Mouse (Mus musculus): ENCODE results near the gene Tm9sf1. TPM values are rescaled to one million over a fixed set of nuclear protein-coding genes. Genes with fewer than 3 reads are reported as not detected.

Gene Tm9sf1
- polyA plus RNA-seq, 1 experiment from 2014 or later = 67.2 TPM

- Histone ChIP-seq H3K4me3 (no peak overlapping the region), H3K36me3 (peaks cover 80% of the 10 kb centered on the region), H3K27me3 (no peaks in the 10 kb centered on the region), H3K4me2 (replicated peaks) (no peak overlapping the region), H3K9me3 (no peaks in the 10 kb centered on the region), H3K27ac (replicated peaks) (no peak overlapping the region), H3K9ac (replicated peaks) (no peak overlapping the region), H3K4me1 (0 out of 2 replicates have a peak, but pooled peaks cover under 1% of the 10 kb centered on the region)
- WGBS = 93% methylated on average over 21 of the region's 21 CpGs
- ATAC-seq (replicated peaks) = no peak
These were observed 44.9 kb downstream of the Tm9sf1 start for GRCm38 (mm10) chr14:55598521-55599390.

- Histone ChIP-seq H3K4me2 (replicated peaks) (no peak overlapping the region), H3K9me3 (no peaks in the 10 kb centered on the region), H3K27ac (replicated peaks) (no peak overlapping the region), H3K4me1 (peaks cover 19% of the 10 kb centered on the region), H3K4me3 (no peak overlapping the region), H3K36me3 (peaks cover 58% of the 10 kb centered on the region), H3K9ac (replicated peaks) (no peak overlapping the region), H3K27me3 (no peaks in the 10 kb centered on the region)
- no peak for ATAC-seq (replicated peaks)
- 78% methylated on average over 13 of the region's 13 CpGs for WGBS
These were observed 47.4 kb downstream of the Tm9sf1 start for GRCm38 (mm10) chr14:55596036-55596690.

GRCm38 (mm10) chr14:55592226-55592625 is 51.4 kb downstream of the Tm9sf1 start:
- Histone ChIP-seq H3K9ac (replicated peaks) (peak overlapping the region; percentile 80), H3K36me3 (peaks cover 26% of the 10 kb centered on the region), H3K4me2 (replicated peaks) (peak overlapping the region; percentile 96), H3K4me1 (peaks cover 34% of the 10 kb centered on the region), H3K9me3 (no peaks in the 10 kb centered on the region), H3K4me3 (peak overlapping the region; percentile 68), H3K27ac (replicated peaks) (peak overlapping the region; percentile 94), H3K27me3 (no peaks in the 10 kb centered on the region)
- no peak for ATAC-seq (replicated peaks)
- 6% methylated on average over 16 of the region's 16 CpGs for WGBS

GRCm38 (mm10) chr14:55591331-55591891 is 52.2 kb downstream of the Tm9sf1 start, which contains the start of gene Rnf31:
TSS of gene Rnf31 (plus strand) at chr14:55591708.
- no peaks in the 10 kb centered on the region for H3K27me3 ChIP-seq
- ATAC-seq (replicated peaks) = peak; percentile 91
- peaks cover 34% of the 10 kb centered on the region for H3K4me1 ChIP-seq
- H3K4me2 ChIP-seq (replicated peaks) = peak within 1 kb of the TSS; percentile 96
- WGBS = under 1% methylated on average over 33 of the region's 33 CpGs
- peak within 1 kb of the TSS; percentile 94 for H3K27ac ChIP-seq (replicated peaks)
- no peaks in the 10 kb centered on the region for H3K9me3 ChIP-seq
- H3K36me3 ChIP-seq = peaks cover 18% of the 10 kb centered on the region
- H3K4me3 ChIP-seq = peak within 1 kb of the TSS; percentile 68
- H3K9ac ChIP-seq (replicated peaks) = peak within 1 kb of the TSS; percentile 80

GRCm38 (mm10) chr14:55590748-55591330 is 52.8 kb downstream of the Tm9sf1 start, which contains the start of gene Psme2:
TSS of gene Psme2 (minus strand) at chr14:55591113.
- ATAC-seq (replicated peaks) = peak; percentile 97
- H3K9ac ChIP-seq (replicated peaks) = peak within 1 kb of the TSS; percentile 80
- H3K36me3 ChIP-seq = peaks cover 13% of the 10 kb centered on the region
- H3K4me1 ChIP-seq = peaks cover 34% of the 10 kb centered on the region
- no peaks in the 10 kb centered on the region for H3K9me3 ChIP-seq
- H3K4me3 ChIP-seq = peak within 1 kb of the TSS; percentile 68
- peak within 1 kb of the TSS; percentile 96 for H3K4me2 ChIP-seq (replicated peaks)
- no peaks in the 10 kb centered on the region for H3K27me3 ChIP-seq
- H3K27ac ChIP-seq (replicated peaks) = peak within 1 kb of the TSS; percentile 94
- under 1% methylated on average over 22 of the region's 22 CpGs for WGBS

GRCm38 (mm10) chr14:55589771-55590448 is 53.7 kb downstream of the Tm9sf1 start:
- H3K4me3 ChIP-seq = peak overlapping the region; percentile 68
- ATAC-seq (replicated peaks) = no peak
- peak overlapping the region; percentile 80 for H3K9ac ChIP-seq (replicated peaks)
- no peaks in the 10 kb centered on the region for H3K9me3 ChIP-seq
- WGBS = 87% methylated on average over 11 of the region's 11 CpGs
- H3K4me1 ChIP-seq = peaks cover 42% of the 10 kb centered on the region
- H3K4me2 ChIP-seq (replicated peaks) = peak overlapping the region; percentile 96
- peaks cover 3% of the 10 kb centered on the region; the same call in 1 of the 2 replicates for H3K36me3 ChIP-seq
- H3K27me3 ChIP-seq = no peaks in the 10 kb centered on the region
- peak overlapping the region; percentile 94; the same call in 1 of the 2 replicates for H3K27ac ChIP-seq (replicated peaks)

- Histone ChIP-seq H3K4me3 (no peak overlapping the region), H3K27me3 (no peaks in the 10 kb centered on the region), H3K36me3 (no peaks in the 10 kb centered on the region; the same call in 1 of the 2 replicates), H3K4me2 (replicated peaks) (no peak overlapping the region), H3K27ac (replicated peaks) (no peak overlapping the region), H3K4me1 (peaks cover 47% of the 10 kb centered on the region), H3K9ac (replicated peaks) (no peak overlapping the region), H3K9me3 (no peaks in the 10 kb centered on the region)
- ATAC-seq (replicated peaks) = no peak
- WGBS = 93% methylated on average over 5 of the region's 5 CpGs
These were observed 54.3 kb downstream of the Tm9sf1 start for GRCm38 (mm10) chr14:55589271-55589670.

GRCm38 (mm10) chr14:55586149-55586548 is 57.5 kb downstream of the Tm9sf1 start:
- 94% methylated on average over 2 of the region's 2 CpGs for WGBS
- Histone ChIP-seq H3K4me1 (peaks cover 28% of the 10 kb centered on the region), H3K27me3 (no peaks in the 10 kb centered on the region), H3K4me2 (replicated peaks) (no peak overlapping the region), H3K27ac (replicated peaks) (no peak overlapping the region), H3K9me3 (no peaks in the 10 kb centered on the region), H3K4me3 (no peak overlapping the region), H3K36me3 (no peaks in the 10 kb centered on the region; the same call in 1 of the 2 replicates), H3K9ac (replicated peaks) (no peak overlapping the region)
- no peak for ATAC-seq (replicated peaks)

Other genes starting within 250 kb of the Tm9sf1 start
- 49.6 and 60.0 TPM in 2 replicates for gene Dhrs4, start 165.0 kb downstream of the Tm9sf1 start, polyA plus RNA-seq (2015; fragmentation: Nextera tagmentation; extraction: Ambion mirVana)
- gene Carmil3, start 153.2 kb downstream of the Tm9sf1 start, polyA plus RNA-seq (2015; fragmentation: Nextera tagmentation; extraction: Ambion mirVana) = 30.2 and 33.4 TPM in 2 replicates
- gene Cpne6, start 133.4 kb downstream of the Tm9sf1 start, polyA plus RNA-seq (2015; fragmentation: Nextera tagmentation; extraction: Ambion mirVana) = 9.1 and 10.3 TPM in 2 replicates
- 0.09 and 0.11 TPM in 2 replicates for gene Nrl, start 118.8 kb downstream of the Tm9sf1 start, polyA plus RNA-seq (2015; fragmentation: Nextera tagmentation; extraction: Ambion mirVana)
- gene Pck2, start 103.5 kb downstream of the Tm9sf1 start, polyA plus RNA-seq (2015; fragmentation: Nextera tagmentation; extraction: Ambion mirVana) = 18.2 and 25.1 TPM in 2 replicates
- gene Dcaf11, start 83.8 kb downstream of the Tm9sf1 start, polyA plus RNA-seq (2015; fragmentation: Nextera tagmentation; extraction: Ambion mirVana) = 121 and 132 TPM in 2 replicates
- 0.49 and 0.60 TPM in 2 replicates for gene A730061H03Rik, start 83.4 kb downstream of the Tm9sf1 start, polyA plus RNA-seq (2015; fragmentation: Nextera tagmentation; extraction: Ambion mirVana)
- gene Fitm1, start 68.2 kb downstream of the Tm9sf1 start, polyA plus RNA-seq (2015; fragmentation: Nextera tagmentation; extraction: Ambion mirVana) = not detected in 2 replicates
- gene Psme1, start 65.7 kb downstream of the Tm9sf1 start, polyA plus RNA-seq (2015; fragmentation: Nextera tagmentation; extraction: Ambion mirVana) = 187 and 189 TPM in 2 replicates
- 15.0 and 16.0 TPM in 2 replicates for gene Emc9, start 58.5 kb downstream of the Tm9sf1 start, polyA plus RNA-seq (2015; fragmentation: Nextera tagmentation; extraction: Ambion mirVana)
- gene Psme2, start 52.7 kb downstream of the Tm9sf1 start, polyA plus RNA-seq (2015; fragmentation: Nextera tagmentation; extraction: Ambion mirVana) = 187 and 211 TPM in 2 replicates
- gene Rnf31, start 52.1 kb downstream of the Tm9sf1 start, polyA plus RNA-seq (2015; fragmentation: Nextera tagmentation; extraction: Ambion mirVana) = 17.7 TPM in 2 replicates
- 7.2 and 8.1 TPM in 2 replicates for gene Irf9, start 40.2 kb downstream of the Tm9sf1 start, polyA plus RNA-seq (2015; fragmentation: Nextera tagmentation; extraction: Ambion mirVana)
- gene Rec8, start 25.8 kb downstream of the Tm9sf1 start, polyA plus RNA-seq (2015; fragmentation: Nextera tagmentation; extraction: Ambion mirVana) = 11.3 and 11.5 TPM in 2 replicates
- 82.0 and 82.1 TPM in 2 replicates for gene Ipo4, start 7.8 kb downstream of the Tm9sf1 start, polyA plus RNA-seq (2015; fragmentation: Nextera tagmentation; extraction: Ambion mirVana)
- gene Gm49378, start 5.9 kb downstream of the Tm9sf1 start, polyA plus RNA-seq (2015; fragmentation: Nextera tagmentation; extraction: Ambion mirVana) = 1.4 and 2.0 TPM in 2 replicates
- gene Tssk4, start 6.4 kb upstream of the Tm9sf1 start, polyA plus RNA-seq (2015; fragmentation: Nextera tagmentation; extraction: Ambion mirVana) = 0.38 and 0.53 TPM in 2 replicates
- 66.0 and 68.5 TPM in 2 replicates for gene Mdp1, start 16.7 kb upstream of the Tm9sf1 start, polyA plus RNA-seq (2015; fragmentation: Nextera tagmentation; extraction: Ambion mirVana)
- 56.7 and 62.2 TPM in 2 replicates for gene Gmpr2, start 28.1 kb upstream of the Tm9sf1 start, polyA plus RNA-seq (2015; fragmentation: Nextera tagmentation; extraction: Ambion mirVana)
- gene Nedd8, start 28.3 kb upstream of the Tm9sf1 start, polyA plus RNA-seq (2015; fragmentation: Nextera tagmentation; extraction: Ambion mirVana) = 563 and 611 TPM in 2 replicates
- 32.9 and 36.2 TPM in 2 replicates for gene Tinf2, start 38.0 kb upstream of the Tm9sf1 start, polyA plus RNA-seq (2015; fragmentation: Nextera tagmentation; extraction: Ambion mirVana)
- gene Tgm1, start 70.1 kb upstream of the Tm9sf1 start, polyA plus RNA-seq (2015; fragmentation: Nextera tagmentation; extraction: Ambion mirVana) = 0.09 and 0.20 TPM in 2 replicates
- 49.9 and 51.4 TPM in 2 replicates for gene Rabggta, start 78.5 kb upstream of the Tm9sf1 start, polyA plus RNA-seq (2015; fragmentation: Nextera tagmentation; extraction: Ambion mirVana)
- gene Dhrs1, start 101.9 kb upstream of the Tm9sf1 start, polyA plus RNA-seq (2015; fragmentation: Nextera tagmentation; extraction: Ambion mirVana) = 77.1 and 82.7 TPM in 2 replicates
- gene Nop9, start 101.9 kb upstream of the Tm9sf1 start, polyA plus RNA-seq (2015; fragmentation: Nextera tagmentation; extraction: Ambion mirVana) = 39.7 and 41.4 TPM in 2 replicates
- 0.15 and 0.29 TPM in 2 replicates for gene Cideb, start 114.7 kb upstream of the Tm9sf1 start, polyA plus RNA-seq (2015; fragmentation: Nextera tagmentation; extraction: Ambion mirVana)
- gene Ltb4r2, start 117.6 kb upstream of the Tm9sf1 start, polyA plus RNA-seq (2015; fragmentation: Nextera tagmentation; extraction: Ambion mirVana) = 0.10 and 0.24 TPM in 2 replicates
- 0.26 TPM in 1 of 2 replicates, not detected in the other for gene Ltb4r1, start 122.2 kb upstream of the Tm9sf1 start, polyA plus RNA-seq (2015; fragmentation: Nextera tagmentation; extraction: Ambion mirVana)
- gene Adcy4, start 140.3 kb upstream of the Tm9sf1 start, polyA plus RNA-seq (2015; fragmentation: Nextera tagmentation; extraction: Ambion mirVana) = 2.9 and 4.0 TPM in 2 replicates
- 1.1 and 2.3 TPM in 2 replicates for gene Ripk3, start 145.1 kb upstream of the Tm9sf1 start, polyA plus RNA-seq (2015; fragmentation: Nextera tagmentation; extraction: Ambion mirVana)
- gene Nfatc4, start 179.3 kb upstream of the Tm9sf1 start, polyA plus RNA-seq (2015; fragmentation: Nextera tagmentation; extraction: Ambion mirVana) = 10.9 and 13.6 TPM in 2 replicates
- 10.5 and 10.7 TPM in 2 replicates for gene Nynrin, start 210.2 kb upstream of the Tm9sf1 start, polyA plus RNA-seq (2015; fragmentation: Nextera tagmentation; extraction: Ambion mirVana)
- gene Cbln3, start 240.6 kb upstream of the Tm9sf1 start, polyA plus RNA-seq (2015; fragmentation: Nextera tagmentation; extraction: Ambion mirVana) = 0.29 and 0.32 TPM in 2 replicates
- 10.1 and 10.4 TPM in 2 replicates for gene Khnyn, start 241.1 kb upstream of the Tm9sf1 start, polyA plus RNA-seq (2015; fragmentation: Nextera tagmentation; extraction: Ambion mirVana)